Comparison of ENCODE assay signal across 27 mouse cellular contexts in the genomic region with DNA sequence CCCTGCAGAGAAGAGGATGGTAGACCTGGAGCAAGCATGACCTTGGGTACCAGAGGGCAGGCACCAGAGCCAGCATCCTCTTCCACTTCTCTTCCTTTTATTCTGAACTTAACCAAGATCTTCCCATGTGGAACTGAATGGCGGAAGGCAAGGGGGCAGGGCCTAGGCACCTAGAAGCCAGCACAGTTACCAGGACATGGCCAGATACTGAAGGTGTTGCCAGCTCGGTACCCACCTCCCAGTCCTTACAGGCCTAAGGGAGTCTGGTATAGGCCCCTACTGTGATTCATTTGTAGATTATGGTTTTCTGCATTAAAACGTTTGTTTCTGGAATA. TPM values are rescaled to one million over a fixed set of nuclear protein-coding genes. Genes with fewer than 3 reads are reported as not detected.
DNase-seq lines count a peak whose midpoint lies in the region; ATAC-seq lines count a peak whose summit lies in the region.
"Had no signal": no experiment of that assay in that cellular context is flagged by ENCODE, and none has a peak within 500 bp of the region (broad histone marks: within the 10 kb centered on the region; RNA-seq: fewer than 3 reads in every experiment).

No protein-coding gene starts in this region.

- no peak overlapping the region for H3K4me3 ChIP-seq in intestine, embryonic 16.5 days (ENCODE audit: low read length)
- no peak overlapping the region for H3K4me3 ChIP-seq in intestine, embryonic 15.5 days (replicated peaks)
- H3K4me3 ChIP-seq in lung, embryonic 15.5 days: no peak overlapping the region
- H3K4me3 ChIP-seq: hindbrain, embryonic 15.5 days; limb, embryonic 12.5 days; liver, embryonic 13.5 days; megakaryocyte, embryonic 14.5 days had no signal

- no peaks in the 10 kb centered on the region for H3K27me3 ChIP-seq in intestine, embryonic 16.5 days (replicated peaks; ENCODE audit: control insufficient read depth, insufficient read depth, low read length)
- no peaks in the 10 kb centered on the region for H3K27me3 ChIP-seq in intestine, embryonic 15.5 days (replicated peaks)
- no peaks in the 10 kb centered on the region for H3K27me3 ChIP-seq in lung, embryonic 15.5 days
- H3K27me3 ChIP-seq: hindbrain, embryonic 15.5 days; limb, embryonic 12.5 days; liver, embryonic 13.5 days had no signal

- H3K27ac ChIP-seq in intestine, embryonic 16.5 days (ENCODE audit: low read length): no peak overlapping the region
- no peak overlapping the region for H3K27ac ChIP-seq in intestine, embryonic 15.5 days
- H3K27ac ChIP-seq in lung, embryonic 15.5 days: peak overlapping the region; percentile 5; the same call in 1 of the 2 replicates
- H3K27ac ChIP-seq: hindbrain, embryonic 15.5 days; limb, embryonic 12.5 days; liver, embryonic 13.5 days; stomach, postnatal 0 days had no signal

- peaks cover under 1% of the 10 kb centered on the region; the same call in 1 of the 2 replicates for H3K36me3 ChIP-seq in intestine, embryonic 16.5 days (ENCODE audit: control insufficient read depth, insufficient read depth, low read length)
- peaks cover 7% of the 10 kb centered on the region; the same call in 1 of the 2 replicates for H3K36me3 ChIP-seq in intestine, embryonic 15.5 days
- peaks cover 7% of the 10 kb centered on the region; the same call in 1 of the 2 replicates for H3K36me3 ChIP-seq in lung, embryonic 15.5 days
- H3K36me3 ChIP-seq: hindbrain, embryonic 15.5 days; liver, embryonic 13.5 days had no signal

- peak; percentile 92 for DNase-seq in heart, adult 11 months
- DNase-seq in heart, postnatal 14 days: no peak
- DNase-seq in lung, postnatal 25 days (ENCODE audit: low spot score): no peak
- DNase-seq: adrenal gland, postnatal 25 days; cerebellum, adult 8-10 months; cerebellum, postnatal 36 days; gastrocnemius, postnatal 14 days; liver, embryonic 13.5 days; lung, adult 2 months; right cerebral cortex, postnatal 14 days had no signal

- no peak overlapping the region for H3K4me2 ChIP-seq in intestine, embryonic 16.5 days (ENCODE audit: low read depth, low read length)
- H3K4me2 ChIP-seq in intestine, embryonic 15.5 days (replicated peaks): no peak overlapping the region
- no peak overlapping the region for H3K4me2 ChIP-seq in lung, embryonic 15.5 days
- H3K4me2 ChIP-seq: hindbrain, embryonic 15.5 days; limb, embryonic 12.5 days; liver, embryonic 13.5 days had no signal

- ATAC-seq in intestine, embryonic 16.5 days: no peak
- ATAC-seq in intestine, embryonic 15.5 days: no peak
- ATAC-seq in lung, embryonic 15.5 days (ENCODE audit: borderline replicate concordance, extremely low read depth, low FRiP score, low TSS enrichment): no peak
- ATAC-seq: forebrain, embryonic 16.5 days; intestine, postnatal 0 days had no signal

- H3K9ac ChIP-seq in intestine, embryonic 16.5 days (ENCODE audit: low read depth, low read length): 0 out of 2 replicates have a peak overlapping the region, but pooled peaks have one; percentile 21
- no peak overlapping the region for H3K9ac ChIP-seq in intestine, embryonic 15.5 days
- H3K9ac ChIP-seq in lung, embryonic 15.5 days: no peak overlapping the region
- H3K9ac ChIP-seq: hindbrain, embryonic 15.5 days; limb, embryonic 12.5 days; liver, embryonic 13.5 days had no signal

- WGBS in intestine, embryonic 16.5 days: 81% methylated on average over 3 of the region's 3 CpGs
- WGBS in intestine, embryonic 15.5 days: 77% methylated on average over 3 of the region's 3 CpGs
- WGBS in lung, embryonic 15.5 days: 76% methylated on average over 3 of the region's 3 CpGs

- intact Hi-C loops in heart, postnatal 14 days (cut with DNase I): loop anchor here (5.0 kb wide), 1 partner anchor 207 kb away; no protein-coding TSS in a partner anchor

- H3K4me1 ChIP-seq in intestine, embryonic 16.5 days (ENCODE audit: control insufficient read depth, insufficient read depth, low read length): peaks cover 10% of the 10 kb centered on the region; the same call in 1 of the 2 replicates
- 0 out of 2 replicates have a peak, but pooled peaks cover 16% of the 10 kb centered on the region for H3K4me1 ChIP-seq in intestine, embryonic 15.5 days (replicated peaks)
- peaks cover 12% of the 10 kb centered on the region; the same call in 1 of the 2 replicates for H3K4me1 ChIP-seq in lung, embryonic 15.5 days

- H3K9me3 ChIP-seq in intestine, embryonic 16.5 days (ENCODE audit: control insufficient read depth, low read length): no peaks in the 10 kb centered on the region
- H3K9me3 ChIP-seq in intestine, embryonic 15.5 days: no peaks in the 10 kb centered on the region
- H3K9me3 ChIP-seq in lung, embryonic 15.5 days: no peaks in the 10 kb centered on the region
- H3K9me3 ChIP-seq: hindbrain, embryonic 15.5 days; limb, embryonic 12.5 days; liver, embryonic 13.5 days had no signal

RNA-seq across cellular contexts. Expression of a gene that starts 16.6 kb away (rescaled TPM):
- total RNA-seq in heart, postnatal 14 days (2021): under 1 TPM; 0.49 to 0.67 TPM
- polyA plus RNA-seq in intestine, embryonic 16.5 days (2015; fragmentation: Nextera tagmentation; extraction: Ambion mirVana): 3.0 and 3.5 TPM in 2 replicates
- polyA plus RNA-seq in intestine, embryonic 15.5 days (2015; fragmentation: Nextera tagmentation; extraction: Ambion mirVana): 3.3 and 3.5 TPM in 2 replicates
- polyA plus RNA-seq in lung, embryonic 15.5 days (2015; fragmentation: Nextera tagmentation; extraction: Ambion mirVana): 2.7 and 3.0 TPM in 2 replicates
- total RNA-seq: monocyte, adult 5-6 weeks had no signal

RNA-seq across cellular contexts. Expression of a gene that starts 29.6 kb away (rescaled TPM):
- total RNA-seq in heart, postnatal 14 days (2021): under 1 TPM in 1 of 2 experiments, not detected in 1; 0.24 TPM
- polyA plus RNA-seq in intestine, embryonic 16.5 days (2015; fragmentation: Nextera tagmentation; extraction: Ambion mirVana): 1.3 and 6.7 TPM in 2 replicates
- polyA plus RNA-seq in intestine, embryonic 15.5 days (2015; fragmentation: Nextera tagmentation; extraction: Ambion mirVana): 2.7 and 8.5 TPM in 2 replicates
- polyA plus RNA-seq in lung, embryonic 15.5 days (2015; fragmentation: Nextera tagmentation; extraction: Ambion mirVana): 1.5 TPM in 2 replicates
- total RNA-seq: gastrocnemius, postnatal 14 days; left cerebral cortex, postnatal 14 days; monocyte, adult 5-6 weeks had no signal
- polyA plus RNA-seq: forebrain, embryonic 16.5 days; limb, embryonic 12.5 days had no signal

RNA-seq across cellular contexts. Expression of a gene that starts 44.2 kb away (rescaled TPM):
- 10 to 100 TPM; 22.3 to 23.9 TPM for total RNA-seq in heart, postnatal 14 days (2021)
- polyA plus RNA-seq in intestine, embryonic 16.5 days (2015; fragmentation: Nextera tagmentation; extraction: Ambion mirVana): 5.5 and 7.0 TPM in 2 replicates
- 9.0 and 11.4 TPM in 2 replicates for polyA plus RNA-seq in intestine, embryonic 15.5 days (2015; fragmentation: Nextera tagmentation; extraction: Ambion mirVana)
- polyA plus RNA-seq in lung, embryonic 15.5 days (2015; fragmentation: Nextera tagmentation; extraction: Ambion mirVana): 7.3 and 9.0 TPM in 2 replicates
- total RNA-seq: monocyte, adult 5-6 weeks had no signal

RNA-seq across cellular contexts. Expression of a gene that starts 58.3 kb away (rescaled TPM):
- not detected for total RNA-seq in heart, postnatal 14 days (2021)
- polyA plus RNA-seq in intestine, embryonic 16.5 days (2015; fragmentation: Nextera tagmentation; extraction: Ambion mirVana): not detected in 2 replicates
- polyA plus RNA-seq in intestine, embryonic 15.5 days (2015; fragmentation: Nextera tagmentation; extraction: Ambion mirVana): not detected in 2 replicates
- polyA plus RNA-seq in lung, embryonic 15.5 days (2015; fragmentation: Nextera tagmentation; extraction: Ambion mirVana): 7.7 and 8.3 TPM in 2 replicates
- total RNA-seq: adrenal gland, postnatal 25 days; ES-E14; gastrocnemius, postnatal 14 days; heart, adult 8-10 months; heart, postnatal 25 days; monocyte, adult 5-6 weeks had no signal
- polyA plus RNA-seq: brain, embryonic 14.5 days; embryonic facial prominence, embryonic 14.5 days; intestine, postnatal 0 days; limb, embryonic 12.5 days; liver, embryonic 13.5 days; stomach, postnatal 0 days; urinary bladder, adult 2 months had no signal
